Mouse (Mus musculus) embryo, embryonic 9.5 days (tissue): Measurements from ENCODE around the gene Nt5c2.
"Not testable (repeated sequence)": the region's sequence is repeated elsewhere in the genome, so short reads cannot be mapped to it uniquely, and the experiment has no call there.

ENCODE experiments used
- DNase-seq: peaks from one replicate; pipeline ENCODE4 v3.0.0-alpha.2; 2017; ENCODE audit errors: extremely low spot score

Gene Nt5c2

DNA sequence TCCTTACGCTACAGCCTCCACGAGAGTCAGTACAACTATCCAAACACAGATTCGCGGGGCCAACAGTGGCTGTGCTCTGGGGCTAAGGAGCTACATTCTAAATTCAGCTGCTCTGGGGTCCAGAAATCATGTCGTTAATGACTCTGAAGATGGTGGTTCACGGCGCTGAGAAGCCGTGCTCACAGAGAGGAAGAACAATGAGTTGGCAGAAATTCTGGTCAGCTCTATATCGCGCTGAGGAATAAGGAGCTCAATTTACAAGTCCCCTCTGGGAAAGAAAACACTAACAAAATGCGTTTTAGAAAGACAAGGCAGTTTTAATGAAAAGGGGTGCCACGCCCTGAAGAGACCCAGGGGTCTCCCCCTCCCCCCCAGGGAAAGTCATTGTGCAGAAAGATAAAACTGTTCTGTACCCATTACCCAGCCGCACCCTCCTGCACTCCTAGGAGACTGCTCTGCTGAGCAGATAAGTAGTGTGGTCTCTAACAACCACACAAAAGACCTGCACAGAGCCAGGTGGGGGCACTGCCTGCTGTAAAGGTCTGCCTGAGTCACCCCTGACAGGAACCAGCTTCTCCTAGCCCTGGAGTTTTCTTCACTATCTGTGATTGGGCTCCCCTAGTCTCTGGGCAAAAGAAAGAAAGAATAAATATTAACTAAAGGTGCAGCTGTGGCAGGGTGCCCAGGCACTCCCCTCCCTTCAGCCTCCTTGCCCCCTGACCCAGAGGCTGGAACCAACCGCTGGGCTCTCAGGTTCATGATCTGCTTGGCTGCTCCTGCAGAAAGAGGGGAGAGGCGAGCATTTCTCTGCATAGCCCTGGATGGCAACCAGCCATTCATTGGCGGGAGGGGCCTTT is 26.5 kb downstream of the Nt5c2 start:
- DNase-seq: no peak

DNA sequence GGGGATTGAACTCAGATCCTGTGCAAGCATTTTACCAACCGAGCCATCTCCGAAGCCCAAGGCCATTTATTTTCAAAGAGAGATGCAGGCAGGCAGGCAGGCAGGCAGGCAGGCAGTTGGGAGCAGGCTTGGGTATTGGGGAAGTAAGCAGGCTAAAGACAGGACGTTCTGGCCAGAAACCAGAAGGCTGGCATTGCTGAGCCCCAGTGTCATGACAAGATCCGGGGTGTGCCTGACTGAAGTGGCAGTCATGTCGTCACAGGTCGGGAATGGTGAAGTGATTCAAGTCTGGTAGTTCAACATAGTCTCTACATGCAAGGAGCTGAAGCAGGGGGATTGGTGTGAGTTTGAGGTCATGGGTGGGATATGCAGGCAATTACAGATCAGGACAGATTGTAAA is 27.3 kb downstream of the Nt5c2 start:
- no peak for DNase-seq

DNA sequence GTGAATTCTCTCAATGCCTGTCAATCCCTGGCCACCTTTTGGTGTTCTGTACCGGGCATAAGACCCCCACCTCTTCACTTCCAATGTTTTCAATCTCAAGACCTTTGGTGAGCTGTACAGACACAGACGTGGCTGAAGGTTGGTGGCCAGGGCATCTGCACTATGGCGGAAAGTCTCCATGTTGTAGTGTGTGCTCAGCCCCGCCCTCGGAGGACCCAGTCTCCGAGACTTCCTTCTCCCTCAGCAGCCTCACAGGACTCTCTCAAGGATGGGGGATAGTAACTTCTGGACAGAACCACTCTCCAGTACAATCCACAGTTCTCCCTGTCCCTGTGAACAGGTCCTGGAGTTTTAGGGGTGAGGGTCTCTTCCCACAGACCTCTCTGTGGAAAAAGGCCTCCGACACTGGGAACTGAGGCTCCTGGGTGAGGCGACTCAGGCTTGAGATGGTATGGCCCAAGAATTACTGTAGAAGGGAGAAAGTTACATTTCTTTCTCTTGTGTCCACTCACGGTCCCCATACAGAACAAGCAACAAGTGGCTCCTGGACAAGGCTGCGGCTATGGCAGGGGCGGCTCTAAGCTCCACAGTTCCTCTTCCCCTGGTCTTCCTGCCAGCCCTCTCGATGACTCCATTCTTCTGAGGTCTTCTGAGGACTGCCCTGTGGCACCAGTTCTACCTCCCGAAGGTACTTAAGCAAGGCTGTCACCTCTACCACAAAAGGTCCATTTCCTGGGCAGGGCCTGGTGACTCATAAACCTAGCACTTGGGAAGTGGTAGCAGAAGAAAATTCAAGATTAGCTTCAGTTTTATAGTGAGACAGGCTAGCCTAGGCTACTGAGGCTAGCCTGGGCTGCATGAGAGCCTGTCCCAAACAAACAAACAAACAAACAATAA is 30.0 kb downstream of the Nt5c2 start:
- DNase-seq: no peak

DNA sequence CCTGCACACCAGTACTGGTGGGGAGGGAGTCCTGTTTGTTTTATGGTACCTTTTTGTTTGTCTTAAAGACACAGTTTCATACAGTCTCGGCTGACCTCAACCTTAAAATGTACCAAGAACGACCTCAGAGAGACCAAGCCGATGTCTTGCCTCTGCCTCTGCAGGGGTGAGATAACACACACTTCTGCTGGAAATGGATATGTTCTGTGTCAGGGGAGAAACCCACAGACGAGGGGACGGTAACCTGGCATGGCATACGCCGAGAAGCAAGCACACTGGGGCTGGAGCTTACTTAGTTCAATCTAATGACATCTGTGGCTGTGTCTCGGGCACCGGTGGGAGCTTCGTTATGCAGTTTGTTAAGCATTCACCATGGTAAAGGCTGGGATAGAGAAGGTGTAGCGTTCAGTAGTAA is 31.0 kb downstream of the Nt5c2 start:
- DNase-seq: no peak

DNA sequence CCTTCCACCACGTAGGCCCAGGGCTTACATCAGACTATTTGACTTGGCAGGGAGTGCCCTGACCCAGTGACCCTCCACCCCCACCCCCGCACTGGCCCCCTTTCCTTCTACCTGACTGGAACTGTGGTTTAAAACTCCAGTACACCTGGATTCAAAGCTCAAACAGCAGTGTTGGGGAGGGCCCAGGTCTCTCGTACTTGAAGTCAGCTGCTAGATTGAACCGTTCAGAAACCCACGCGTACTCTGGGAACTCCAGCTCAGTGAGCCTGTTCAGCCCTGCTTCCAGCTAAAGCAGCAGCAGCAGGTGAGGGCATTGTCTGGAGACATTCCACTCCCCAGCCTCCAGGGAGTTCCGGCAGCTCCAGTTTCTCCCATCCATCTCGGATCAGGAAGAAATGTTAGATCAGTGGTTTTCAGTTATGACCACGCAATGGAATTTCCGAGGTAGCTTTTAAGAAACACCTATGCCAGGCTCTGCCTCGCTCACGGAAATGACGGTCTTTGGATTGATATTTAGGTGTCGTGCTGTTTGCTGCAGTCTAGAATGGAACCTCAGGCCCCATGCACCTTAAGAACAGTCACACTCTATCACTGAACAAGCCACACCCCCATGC is 31.5 kb downstream of the Nt5c2 start:
- no peak for DNase-seq

DNA sequence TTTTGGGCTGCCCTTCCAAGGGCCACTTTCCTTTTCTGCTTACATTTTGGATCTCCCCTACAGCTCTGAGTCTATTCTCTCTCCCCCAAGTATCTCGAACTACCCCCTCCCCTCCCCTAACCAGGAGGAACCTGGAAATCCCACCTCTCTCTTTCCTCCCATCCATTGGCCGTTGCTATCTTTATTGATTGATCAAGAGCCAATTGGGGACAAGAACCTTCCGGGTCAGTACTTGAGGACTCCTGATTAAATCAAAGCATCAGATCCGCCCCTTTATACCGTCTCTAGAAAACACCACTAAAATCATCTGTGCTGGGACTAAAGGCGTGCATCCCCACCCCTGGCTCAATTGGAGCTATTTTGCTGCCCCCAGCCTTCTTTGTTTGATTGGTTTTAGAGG is 33.5 kb downstream of the Nt5c2 start:
- no peak for DNase-seq

DNA sequence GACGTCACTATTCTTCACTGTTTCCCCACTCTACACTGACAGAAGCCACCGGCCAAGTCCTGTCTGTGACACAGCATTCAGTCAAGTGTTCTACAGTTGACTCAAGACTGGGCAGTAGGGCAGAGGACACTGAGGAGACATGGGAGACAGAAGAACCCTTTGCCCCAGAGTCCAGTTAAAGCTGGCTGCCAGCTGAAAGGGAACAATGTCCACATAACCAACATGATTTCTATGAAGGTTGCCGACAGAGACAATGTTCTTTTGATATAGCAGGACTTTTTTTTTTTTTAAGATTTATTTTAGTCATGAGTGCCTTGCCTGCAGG is 35.2 kb downstream of the Nt5c2 start:
- DNase-seq: no peak

DNA sequence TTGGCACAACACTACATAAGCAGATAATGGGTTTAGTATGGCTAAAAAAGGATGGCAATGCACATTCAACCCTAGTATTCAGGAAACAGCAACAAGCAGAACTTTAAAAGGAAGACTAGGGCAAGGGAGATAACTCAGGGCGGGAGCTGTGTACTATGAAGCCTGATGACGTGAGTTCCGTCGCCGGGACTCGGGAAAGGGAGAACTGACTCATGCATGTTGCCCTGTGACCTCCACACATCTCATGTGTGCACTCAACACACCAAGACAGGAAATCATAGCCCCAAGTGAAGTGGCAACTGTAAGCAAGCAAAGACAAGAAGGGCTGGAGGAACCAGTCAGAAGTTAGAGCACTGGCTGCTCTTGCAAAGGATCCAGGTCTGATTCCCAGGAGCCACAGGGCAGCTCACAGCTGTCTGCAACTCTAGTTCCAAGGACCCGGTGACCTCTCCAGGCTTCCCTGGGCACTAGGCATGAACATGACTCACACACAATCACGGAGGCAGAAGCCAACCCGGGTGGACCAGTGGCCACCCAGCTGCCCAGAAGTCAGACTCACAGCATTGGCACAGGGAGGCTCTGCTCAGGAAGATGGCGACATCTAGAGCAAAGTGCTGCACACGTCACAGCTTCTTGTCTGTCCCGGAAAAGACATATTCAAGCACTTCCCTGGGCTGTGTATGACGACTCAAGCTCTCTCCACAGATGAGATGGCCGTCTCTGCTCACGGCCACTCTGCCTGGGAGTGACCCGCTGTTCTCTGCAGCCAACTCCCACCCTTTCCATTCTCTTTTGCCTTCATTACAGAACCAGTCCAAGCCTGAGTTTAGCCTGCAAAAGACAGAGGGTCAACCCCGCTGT is 35.8 kb downstream of the Nt5c2 start:
- no peak for DNase-seq

DNA sequence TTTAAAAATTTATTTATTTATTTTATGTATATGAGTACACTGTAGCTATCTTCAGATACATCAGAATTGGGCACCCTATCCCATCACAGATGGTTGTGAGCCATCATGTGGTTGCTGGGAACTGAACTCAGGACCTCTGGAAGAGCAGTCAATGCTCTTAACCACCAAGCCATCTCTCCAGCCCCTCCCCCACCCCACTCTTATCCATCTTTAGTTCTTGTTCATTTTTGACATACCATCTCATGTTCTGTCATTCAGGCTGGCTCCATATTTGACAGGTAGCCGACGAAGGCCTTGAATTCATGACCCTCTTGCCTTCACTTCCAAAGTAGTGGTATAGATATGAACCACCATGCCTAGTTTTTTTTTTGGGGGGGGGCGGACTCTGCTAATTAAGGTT is 36.9 kb downstream of the Nt5c2 start:
- not testable (repeated sequence) for DNase-seq

DNA sequence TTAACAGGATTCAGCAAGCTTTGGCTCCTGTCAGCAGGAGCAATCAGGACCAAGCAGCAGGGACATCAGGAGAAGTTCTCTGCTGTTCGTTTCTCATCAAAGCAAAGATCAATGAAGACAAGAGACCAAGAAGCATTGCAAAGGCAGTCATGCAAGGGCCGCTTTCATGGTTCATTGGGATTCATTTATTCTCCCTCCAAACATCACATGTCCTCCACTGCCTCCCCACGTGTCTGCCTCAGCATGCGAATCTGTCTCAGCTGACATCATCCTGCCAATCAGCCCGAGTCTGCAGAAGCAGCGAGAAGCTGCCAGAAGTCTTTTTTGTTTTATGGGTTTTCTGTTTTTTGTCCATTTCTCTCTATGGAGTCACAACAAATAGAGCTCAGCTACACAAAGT is 37.5 kb downstream of the Nt5c2 start:
- no peak for DNase-seq

DNA sequence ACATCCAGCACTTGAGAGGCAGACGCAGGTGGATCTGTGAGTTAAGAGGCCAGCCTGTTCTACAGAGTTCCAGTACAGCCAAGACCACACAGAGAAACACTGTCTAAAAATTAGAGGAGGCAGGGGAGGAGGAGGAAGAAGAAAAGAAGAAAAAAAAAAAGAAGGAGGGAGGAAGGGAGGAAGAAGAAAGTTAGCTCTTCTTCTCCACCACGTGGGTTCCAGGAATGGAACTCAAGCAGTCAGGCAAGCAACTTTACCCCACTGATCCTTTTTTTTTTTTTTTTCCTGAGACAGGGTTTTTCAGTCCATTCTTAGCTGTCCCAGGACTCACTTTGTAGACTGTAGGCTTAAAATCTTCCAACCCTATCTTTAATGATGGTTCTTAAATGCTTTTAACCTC is 38.2 kb downstream of the Nt5c2 start:
- no peak for DNase-seq

DNA sequence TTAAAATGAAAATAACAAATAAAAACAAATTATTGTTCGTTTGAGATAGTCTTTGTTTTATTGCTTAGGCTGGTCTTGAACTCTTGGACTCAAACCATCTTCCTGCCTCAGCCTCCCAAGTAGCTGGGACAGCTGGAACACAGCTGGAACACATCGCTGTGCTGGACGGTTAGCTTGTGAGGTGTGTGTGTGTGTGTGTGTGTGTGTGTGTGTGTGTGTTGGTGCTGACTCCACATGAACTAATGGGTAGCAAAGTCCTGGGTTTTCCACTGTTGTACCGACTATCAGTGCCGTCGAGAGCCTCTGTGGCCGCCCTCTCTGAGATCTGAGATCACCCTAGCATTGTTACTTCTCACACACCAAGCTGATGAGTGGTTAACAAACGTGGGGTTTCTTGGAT is 39.0 kb downstream of the Nt5c2 start:
- DNase-seq: no peak

DNA sequence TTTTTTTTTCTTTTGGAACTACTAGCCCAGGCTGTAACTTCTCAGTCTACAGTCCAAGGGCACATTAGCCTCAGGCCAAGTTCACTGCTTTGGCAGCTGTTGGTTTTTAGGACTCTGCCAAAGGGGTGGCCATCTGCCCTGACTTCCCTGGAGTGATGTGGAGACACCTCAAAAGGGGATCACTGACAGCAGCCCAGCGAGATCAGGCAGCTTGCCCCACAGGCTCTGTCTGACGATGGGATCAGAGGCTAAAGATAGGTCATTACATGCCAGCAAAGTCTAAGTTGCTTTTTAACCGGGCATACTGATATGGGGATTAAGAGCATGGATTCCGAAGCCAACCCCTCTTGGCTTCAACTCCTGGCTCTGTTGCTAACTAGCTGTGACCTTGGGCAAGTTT is 39.4 kb downstream of the Nt5c2 start:
- no peak for DNase-seq

DNA sequence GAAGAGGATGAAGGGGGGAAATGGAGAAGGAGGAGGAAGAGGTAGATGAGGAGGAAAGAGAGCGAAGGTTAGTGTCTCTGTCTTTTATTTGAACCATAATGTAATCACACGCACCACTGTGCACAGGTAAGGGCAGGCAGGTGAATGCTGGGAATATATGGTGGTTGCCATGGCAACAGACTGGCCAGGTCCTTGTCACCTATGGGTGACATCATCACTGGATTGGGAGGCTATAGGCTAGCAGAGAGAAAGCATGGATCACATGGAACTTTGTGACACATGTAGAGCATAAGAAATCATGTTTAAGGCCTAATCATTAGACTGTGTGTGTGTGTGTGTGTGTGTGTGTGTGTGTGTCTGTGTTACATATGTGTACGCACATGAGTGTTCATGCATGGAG is 42.8 kb downstream of the Nt5c2 start:
- no peak for DNase-seq

DNA sequence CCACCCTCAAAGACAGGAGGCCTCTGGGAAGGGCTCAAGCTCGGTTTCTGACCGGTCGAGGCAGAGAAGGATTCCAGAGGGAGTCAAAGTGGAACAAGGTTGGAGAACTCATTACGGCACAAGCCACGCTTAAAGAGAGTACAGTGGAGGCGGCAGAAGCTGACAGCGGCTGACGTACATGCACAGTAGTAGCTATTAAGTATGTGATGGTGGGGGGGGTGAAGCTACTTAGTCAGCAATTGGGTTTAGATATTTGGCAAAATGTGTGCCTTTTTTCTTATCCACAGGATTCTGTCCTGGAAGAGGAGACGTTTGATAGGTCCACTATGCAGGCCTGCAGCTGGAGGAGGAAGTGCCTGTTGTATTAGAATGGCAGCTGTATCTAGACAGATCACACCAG is 43.2 kb downstream of the Nt5c2 start:
- DNase-seq: no peak

DNA sequence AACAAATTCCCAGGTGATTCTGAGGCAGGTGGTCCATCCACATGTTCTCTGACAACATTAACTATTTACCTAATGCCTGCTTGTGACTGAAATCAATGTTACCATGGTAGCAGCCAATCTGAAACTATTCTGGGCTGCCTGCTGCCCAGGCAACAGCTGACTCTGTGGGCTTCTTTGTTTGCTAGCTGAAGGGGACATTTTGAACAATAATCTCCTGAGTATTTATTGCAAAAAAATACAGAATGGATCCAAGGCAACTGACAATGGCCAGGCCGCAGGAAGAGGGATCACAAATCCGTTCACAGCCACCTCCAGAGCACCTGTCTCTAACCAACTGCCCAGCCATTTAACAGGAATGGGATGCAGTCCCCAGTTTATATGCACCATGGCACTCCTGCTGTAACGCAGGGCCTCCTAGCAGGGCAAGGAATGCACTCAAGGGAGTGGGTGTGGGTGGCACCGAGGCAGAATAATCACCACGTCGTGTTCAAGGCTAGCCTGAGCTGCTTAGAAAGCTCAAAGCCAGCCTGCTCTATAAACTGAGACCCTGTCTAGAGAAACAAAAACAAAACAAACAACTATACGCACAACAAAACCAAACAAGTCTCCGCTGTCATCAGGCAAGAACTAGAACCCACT is 43.8 kb downstream of the Nt5c2 start:
- DNase-seq: no peak

DNA sequence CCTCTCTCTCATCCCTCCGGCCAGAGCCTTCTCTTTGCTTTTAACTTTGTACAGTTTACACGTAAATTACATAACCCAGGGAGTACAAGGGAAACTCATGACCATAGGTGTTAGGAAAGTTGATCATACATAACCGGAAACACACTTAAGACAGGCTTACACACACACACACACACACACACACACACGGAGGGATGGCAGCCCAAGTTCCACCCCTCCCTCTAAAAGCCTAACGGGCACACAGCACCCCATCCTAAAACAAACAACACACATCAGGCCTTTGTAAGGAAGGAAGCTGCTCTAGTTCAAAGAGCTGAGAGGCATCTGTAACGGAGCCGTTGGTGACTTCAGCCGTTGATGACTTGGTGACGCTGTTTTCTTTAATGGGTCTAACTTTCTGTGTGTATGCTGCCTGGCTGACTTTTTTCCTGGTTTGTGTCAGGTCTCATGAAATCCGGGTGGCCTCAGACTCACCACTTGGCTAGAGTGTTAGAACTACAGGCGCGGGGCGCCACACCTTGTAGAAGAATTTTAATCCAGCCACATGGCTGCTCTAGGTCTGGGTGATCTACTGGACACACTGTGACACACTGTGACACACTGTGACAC is 44.7 kb downstream of the Nt5c2 start:
- no peak for DNase-seq

DNA sequence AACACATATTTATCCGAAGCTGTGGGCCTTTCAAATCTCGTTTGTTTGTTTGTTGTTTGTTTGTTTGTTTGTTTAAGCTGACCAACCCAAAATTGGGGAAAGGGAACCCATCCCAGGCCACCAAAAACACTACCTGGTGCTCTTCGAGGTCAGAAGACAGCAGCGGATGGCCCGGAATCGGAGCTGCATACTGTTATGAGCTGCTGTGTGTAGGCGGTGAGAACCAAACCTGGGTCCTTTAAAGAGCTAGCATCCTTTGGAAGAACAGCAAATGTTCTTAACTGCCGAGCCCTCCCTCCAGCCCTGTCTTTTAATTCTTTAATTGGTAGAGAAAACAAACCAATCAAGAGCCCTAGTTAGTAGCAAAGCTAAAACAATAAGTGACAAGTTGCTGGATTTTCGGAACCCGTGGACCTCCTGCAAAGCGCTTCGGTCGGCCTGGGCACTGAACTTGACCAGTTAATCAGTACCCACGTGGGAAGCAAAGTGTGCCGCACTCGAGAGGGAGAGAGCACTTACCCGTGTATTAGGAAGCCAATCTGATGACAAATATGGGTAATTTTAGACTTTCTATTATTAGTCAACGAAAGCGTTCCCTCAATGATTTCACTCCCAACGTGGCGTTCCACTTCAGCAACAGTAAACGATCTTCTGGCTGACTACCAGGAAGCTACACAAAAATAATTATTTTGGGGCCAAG is 45.5 kb downstream of the Nt5c2 start:
- DNase-seq: no peak

DNA sequence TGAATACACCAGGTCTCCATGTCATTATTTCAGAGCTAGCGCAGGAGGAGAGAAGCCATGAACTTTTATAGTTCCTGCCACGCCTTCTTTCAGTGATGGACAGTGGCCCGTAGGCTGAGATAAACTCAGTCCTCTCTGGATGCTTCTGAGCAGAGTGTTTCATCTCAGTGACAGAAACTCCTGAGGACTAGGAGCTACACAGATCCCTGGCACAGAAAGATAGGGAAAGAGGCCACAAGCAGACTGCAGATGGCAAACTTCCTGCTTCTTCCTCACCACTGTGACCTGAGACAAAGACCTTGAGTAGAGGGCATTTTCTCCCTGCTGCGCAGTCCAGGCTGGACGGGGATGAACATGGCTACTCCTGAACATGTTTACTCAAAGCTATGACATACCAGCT is 46.1 kb downstream of the Nt5c2 start:
- no peak for DNase-seq

DNA sequence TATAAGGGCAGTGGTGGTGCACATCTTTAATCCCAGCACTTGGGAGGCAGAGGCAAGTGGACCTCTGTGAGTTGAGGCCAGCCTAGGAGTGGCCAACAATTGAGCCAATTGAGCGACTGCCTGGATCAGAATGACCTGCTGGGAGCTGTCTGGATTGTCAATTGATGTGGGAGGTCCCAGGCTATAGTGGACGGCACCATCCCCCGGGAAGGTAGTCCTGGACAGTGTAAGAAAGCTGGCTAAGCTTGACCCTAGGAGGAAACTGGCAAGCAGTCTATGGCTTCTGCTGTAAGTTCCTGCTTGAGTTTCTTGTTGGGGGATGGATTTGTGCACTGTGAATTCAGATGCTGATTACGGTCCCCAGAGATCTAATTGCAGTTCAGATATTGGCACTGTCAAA is 47.1 kb downstream of the Nt5c2 start:
- no peak for DNase-seq
